Mouse (Mus musculus) forebrain, embryonic 11.5 days (tissue): ENCODE results near the gene Tiam1. TPM values are rescaled to one million over a fixed set of nuclear protein-coding genes. Genes with fewer than 3 reads are reported as not detected.
"Not testable (repeated sequence)": the region's sequence is repeated elsewhere in the genome, so short reads cannot be mapped to it uniquely, and the experiment has no call there.

Experiments used
- ATAC-seq: fragments of 200-750 bp; cut with Nextera tagmentation; replicated peaks from 2 replicates; pipeline ENCODE4 v1.8.0; 2017; ENCODE audit warnings: moderate TSS enrichment; ENCODE audit not compliant: low FRiP score
- DNase-seq: peaks from one replicate; pipeline ENCODE4 v3.0.0-alpha.2; 2017; ENCODE audit warnings: low spot score
- H3K27ac ChIP-seq: fragments of 300-500 bp; sonication (generic); 2 replicates; pipeline ENCODE4 v1.5.1; 2014; ENCODE audit warnings: low read depth, low read length
- H3K27me3 ChIP-seq: fragments of 300-500 bp; sonication (generic); 2 replicates; pipeline ENCODE4 v1.6.1; 2014; ENCODE audit warnings: mild to moderate bottlenecking, low read length, mixed read lengths; ENCODE audit not compliant: control insufficient read depth, insufficient read depth
- H3K36me3 ChIP-seq: fragments of 300-500 bp; sonication (generic); 2 replicates; pipeline ENCODE4 v1.6.1; 2014; ENCODE audit warnings: mild to moderate bottlenecking, low read length, moderate library complexity, mixed read lengths; ENCODE audit not compliant: control insufficient read depth, insufficient read depth
- H3K4me1 ChIP-seq: fragments of 300-500 bp; sonication (generic); replicated peaks from 2 replicates; pipeline ENCODE4 v1.6.1; 2014; ENCODE audit warnings: low read length, mixed read lengths; ENCODE audit not compliant: control insufficient read depth, insufficient read depth
- H3K4me2 ChIP-seq: fragments of 300-500 bp; sonication (generic); 2 replicates; pipeline ENCODE4 v1.6.1; 2014; ENCODE audit warnings: low read depth, mild to moderate bottlenecking, low read length, moderate library complexity, mixed read lengths; ENCODE audit not compliant: severe bottlenecking
- H3K4me3 ChIP-seq: fragments of 300-500 bp; sonication (generic); 2 replicates; pipeline ENCODE4 v1.5.1; 2014; ENCODE audit warnings: low read depth, low read length
- H3K9ac ChIP-seq: fragments of 300-500 bp; sonication (generic); 2 replicates; pipeline ENCODE4 v1.6.1; 2014; ENCODE audit warnings: low read length
- H3K9me3 ChIP-seq: fragments of 300-500 bp; sonication (generic); 2 replicates; pipeline ENCODE4 v1.6.1; 2016; ENCODE audit warnings: low read length, mixed read lengths; ENCODE audit not compliant: control insufficient read depth
- WGBS: fragments of 180-500 bp; shearing (Covaris S2); extraction: QIAGEN DNeasy Blood & Tissue Kit; methylation state at CpG from one replicate; pipeline ENCODE4 v1.1.7; 2014; 5-methylcytosine and 5-hydroxymethylcytosine counted together
- polyA plus RNA-seq: library from polyadenylated mRNA; unstranded; fragments of >200 nt; fragmentation: Nextera tagmentation; extraction: Ambion mirVana; gene quantifications from 2 replicates; pipeline ENCODE4 v1.2.1, GENCODE M21; 2014

Tiam1 gene
- polyA plus RNA-seq, 1 experiment from 2014 or later, result 30.4 TPM

GRCm38 (mm10) chr16:90072651-90073050 lies 70.9 kb downstream of the Tiam1 start:
- 0 out of 2 replicates have a peak, but pooled peaks have one; percentile 16 for ATAC-seq
- no peak overlapping the region; the same call in 1 of the 2 replicates for H3K9ac ChIP-seq
- no peak overlapping the region for H3K4me2 ChIP-seq
- no peak overlapping the region for H3K4me3 ChIP-seq
- no peaks in the 10 kb centered on the region for H3K9me3 ChIP-seq
- H3K27ac ChIP-seq, result no peak overlapping the region
- DNase-seq, result no peak
- no peaks in the 10 kb centered on the region for H3K36me3 ChIP-seq
- H3K27me3 ChIP-seq, result no peaks in the 10 kb centered on the region
- peaks cover 14% of the 10 kb centered on the region for H3K4me1 ChIP-seq
- 32% methylated on average over 15 of the region's 15 CpGs for WGBS

- H3K27me3 ChIP-seq, H3K9ac ChIP-seq, H3K9me3 ChIP-seq, H3K27ac ChIP-seq, H3K4me3 ChIP-seq, H3K4me2 ChIP-seq, H3K36me3 ChIP-seq: not testable (repeated sequence)
- peaks cover 14% of the 10 kb centered on the region for H3K4me1 ChIP-seq
- peak; percentile 66 for DNase-seq
- ATAC-seq, result peak; percentile 81
Measured at GRCm38 (mm10) chr16:90071125-90071524, 72.4 kb downstream of the Tiam1 start.

- H3K4me1 ChIP-seq, result peaks cover 14% of the 10 kb centered on the region
- no peak overlapping the region for H3K27ac ChIP-seq
- no peaks in the 10 kb centered on the region for H3K9me3 ChIP-seq
- H3K4me3 ChIP-seq, result no peak overlapping the region
- WGBS, result 91% methylated on average over 11 of the region's 11 CpGs
- H3K9ac ChIP-seq, result no peak overlapping the region
- no peaks in the 10 kb centered on the region for H3K36me3 ChIP-seq
- DNase-seq, result no peak
- no peaks in the 10 kb centered on the region for H3K27me3 ChIP-seq
- H3K4me2 ChIP-seq, result no peak overlapping the region
- no peak for ATAC-seq
Measured at GRCm38 (mm10) chr16:90070104-90070503, 73.5 kb downstream of the Tiam1 start.

- H3K36me3 ChIP-seq, result no peaks in the 10 kb centered on the region
- no peak overlapping the region for H3K4me3 ChIP-seq
- peaks cover 14% of the 10 kb centered on the region for H3K4me1 ChIP-seq
- no peak overlapping the region for H3K9ac ChIP-seq
- no peak overlapping the region for H3K27ac ChIP-seq
- no peaks in the 10 kb centered on the region for H3K9me3 ChIP-seq
- no peaks in the 10 kb centered on the region for H3K27me3 ChIP-seq
- WGBS, result 70% methylated on average over 8 of the region's 8 CpGs
- DNase-seq (no peak), ATAC-seq (no peak)
- H3K4me2 ChIP-seq, result no peak overlapping the region
Measured at GRCm38 (mm10) chr16:90069197-90069596, 74.4 kb downstream of the Tiam1 start.

GRCm38 (mm10) chr16:90052905-90053519 lies 90.6 kb downstream of the Tiam1 start:
- H3K9me3 ChIP-seq, result no peaks in the 10 kb centered on the region
- DNase-seq (no peak), ATAC-seq (peak; percentile 74)
- H3K4me1 ChIP-seq, result no peaks in the 10 kb centered on the region
- no peak overlapping the region for H3K4me2 ChIP-seq
- H3K27ac ChIP-seq, result no peak overlapping the region
- no peak overlapping the region for H3K4me3 ChIP-seq
- H3K27me3 ChIP-seq, result no peaks in the 10 kb centered on the region
- H3K36me3 ChIP-seq, result no peaks in the 10 kb centered on the region
- H3K9ac ChIP-seq, result no peak overlapping the region
- 76% methylated on average over 14 of the region's 14 CpGs for WGBS

GRCm38 (mm10) chr16:90052409-90052808 lies 91.2 kb downstream of the Tiam1 start:
- WGBS, result 89% methylated on average over 11 of the region's 11 CpGs
- Histone ChIP-seq H3K27ac (no peak overlapping the region), H3K36me3 (no peaks in the 10 kb centered on the region), H3K27me3 (no peaks in the 10 kb centered on the region), H3K4me2 (no peak overlapping the region), H3K9ac (no peak overlapping the region), H3K9me3 (no peaks in the 10 kb centered on the region), H3K4me1 (no peaks in the 10 kb centered on the region), H3K4me3 (no peak overlapping the region)
- DNase-seq, result no peak
- ATAC-seq, result 0 out of 2 replicates have a peak, but pooled peaks have one; percentile 2

- no peaks in the 10 kb centered on the region for H3K27me3 ChIP-seq
Measured at GRCm38 (mm10) chr16:90051051-90051450, 92.5 kb downstream of the Tiam1 start.

GRCm38 (mm10) chr16:90047841-90048240 lies 95.7 kb downstream of the Tiam1 start:
- WGBS, result 94% methylated on average over 6 of the region's 6 CpGs
- no peak overlapping the region for H3K27ac ChIP-seq
- H3K27me3 ChIP-seq, result no peaks in the 10 kb centered on the region
- H3K4me1 ChIP-seq, result no peaks in the 10 kb centered on the region
- no peak overlapping the region for H3K9ac ChIP-seq
- no peak overlapping the region for H3K4me2 ChIP-seq
- no peaks in the 10 kb centered on the region; the same call in 1 of the 2 replicates for H3K36me3 ChIP-seq
- no peak for ATAC-seq
- H3K9me3 ChIP-seq, result no peaks in the 10 kb centered on the region
- DNase-seq, result no peak
- no peak overlapping the region for H3K4me3 ChIP-seq

More at GRCm38 (mm10) chr16:90051051-90051450, 92.5 kb downstream of the Tiam1 start:
- H3K4me1 ChIP-seq, result no peaks in the 10 kb centered on the region
- no peaks in the 10 kb centered on the region for H3K36me3 ChIP-seq
- H3K9ac ChIP-seq, result no peak overlapping the region
- no peak overlapping the region for H3K27ac ChIP-seq
- WGBS, result 89% methylated on average over 7 of the region's 7 CpGs
- no peaks in the 10 kb centered on the region for H3K9me3 ChIP-seq
- DNase-seq (no peak), ATAC-seq (no peak)
- no peak overlapping the region for H3K4me3 ChIP-seq
- H3K4me2 ChIP-seq, result no peak overlapping the region

GRCm38 (mm10) chr16:90046494-90047158 lies 96.9 kb downstream of the Tiam1 start:
- 87% methylated on average over 12 of the region's 12 CpGs for WGBS
- Histone ChIP-seq H3K36me3 (no peaks in the 10 kb centered on the region; the same call in 1 of the 2 replicates), H3K9me3 (no peaks in the 10 kb centered on the region), H3K4me2 (no peak overlapping the region), H3K27me3 (no peaks in the 10 kb centered on the region), H3K27ac (no peak overlapping the region), H3K4me1 (no peaks in the 10 kb centered on the region), H3K4me3 (no peak overlapping the region), H3K9ac (no peak overlapping the region)
- no peak for ATAC-seq
- no peak for DNase-seq
